Mouse (Mus musculus): ENCODE measurements around the gene Bhlhe40. TPM values are rescaled to one million over a fixed set of nuclear protein-coding genes. Genes with fewer than 3 reads are reported as not detected.

The Bhlhe40 gene
- polyA plus RNA-seq, 1 experiment from 2014 or later = 22.4 TPM

DNA sequence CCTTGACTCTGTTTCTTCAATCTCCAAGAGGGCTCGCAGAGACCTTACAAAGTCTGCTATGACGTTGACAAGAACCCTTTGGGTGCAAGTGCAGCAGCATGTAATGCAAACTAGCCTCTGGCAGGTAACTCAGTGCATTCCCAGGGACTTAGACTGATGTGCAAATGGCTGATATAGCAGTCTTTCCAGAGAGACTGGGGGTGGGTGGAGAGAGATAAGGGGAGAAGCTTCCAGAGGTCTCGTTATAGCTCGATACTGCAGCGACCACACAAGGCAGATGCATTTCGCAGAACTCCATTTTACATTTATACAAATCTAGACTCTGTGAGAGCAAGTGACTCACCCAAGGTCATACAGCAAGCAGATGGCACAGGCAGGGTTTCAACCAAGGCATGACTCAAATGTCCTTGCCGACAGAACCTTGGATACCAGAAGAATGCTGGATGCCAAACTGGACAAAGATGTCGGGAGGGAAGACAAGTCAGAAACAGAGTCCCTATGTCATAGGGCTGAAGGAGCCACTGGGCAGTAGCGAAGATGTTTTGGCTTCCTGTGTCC lies 16.4 kb downstream of the Bhlhe40 start:
- H3K27me3 ChIP-seq (replicated peaks) = no peaks in the 10 kb centered on the region
- no peak overlapping the region for H3K9ac ChIP-seq
- H3K4me2 ChIP-seq = no peak overlapping the region
- 67% methylated on average over 9 of the region's 9 CpGs for WGBS
- no peaks in the 10 kb centered on the region for H3K9me3 ChIP-seq (replicated peaks)
- H3K36me3 ChIP-seq = no peaks in the 10 kb centered on the region
- ATAC-seq (ENCODE audit: insufficient number of reproducible peaks, low FRiP score) = no peak
- no peak overlapping the region for H3K4me3 ChIP-seq
- H3K4me1 ChIP-seq (replicated peaks) = no peaks in the 10 kb centered on the region
- no peak overlapping the region for H3K27ac ChIP-seq (ENCODE audit: poor library complexity, severe bottlenecking)

DNA sequence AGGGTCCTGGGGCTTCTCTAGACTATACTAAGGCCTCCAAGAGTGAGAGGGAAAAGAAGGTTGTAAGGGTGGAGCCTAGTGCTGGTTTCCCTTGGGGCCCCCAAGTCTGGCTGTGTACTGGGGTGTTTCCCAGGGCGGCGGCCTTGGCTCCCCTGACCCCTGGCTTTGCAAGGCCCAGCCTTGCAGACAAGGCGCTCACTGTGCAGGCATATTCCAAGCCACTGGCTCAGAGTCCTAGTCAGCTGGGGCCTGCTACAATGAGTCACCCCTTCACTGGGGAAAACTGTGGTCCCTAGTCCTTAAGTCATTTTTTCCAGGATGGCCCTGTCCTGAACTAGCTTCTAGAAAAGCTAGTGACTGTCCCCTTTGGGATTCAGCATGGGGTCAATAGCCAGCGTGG lies 17.3 kb downstream of the Bhlhe40 start:
- no peak for ATAC-seq (ENCODE audit: insufficient number of reproducible peaks, low FRiP score)
- H3K4me3 ChIP-seq = no peak overlapping the region
- H3K9ac ChIP-seq = no peak overlapping the region
- no peak overlapping the region for H3K27ac ChIP-seq (ENCODE audit: poor library complexity, severe bottlenecking)
- H3K27me3 ChIP-seq (replicated peaks) = no peaks in the 10 kb centered on the region
- WGBS = 82% methylated on average over 4 of the region's 4 CpGs
- no peaks in the 10 kb centered on the region for H3K4me1 ChIP-seq (replicated peaks)
- no peak overlapping the region for H3K4me2 ChIP-seq
- H3K9me3 ChIP-seq (replicated peaks) = no peaks in the 10 kb centered on the region
- no peaks in the 10 kb centered on the region for H3K36me3 ChIP-seq

DNA sequence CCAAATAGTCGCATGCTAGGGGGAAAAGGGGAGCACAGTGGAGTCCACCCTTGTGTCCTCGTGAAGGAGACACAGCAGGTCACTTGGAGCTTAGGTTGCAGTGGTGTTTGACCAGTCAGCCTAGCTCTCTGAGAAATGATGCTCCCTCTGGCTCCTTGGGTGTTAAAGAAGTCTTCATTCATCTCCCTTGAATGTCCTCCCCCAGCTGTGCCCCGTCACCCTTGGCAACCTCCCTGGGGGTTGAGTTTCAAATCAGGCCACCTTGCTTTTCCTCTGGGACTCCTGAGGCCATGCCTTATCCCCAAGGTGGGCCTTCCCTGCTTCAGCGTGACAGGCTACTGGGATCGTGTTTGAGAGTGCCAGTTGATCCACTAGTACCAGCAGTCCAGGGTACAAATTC lies 17.8 kb downstream of the Bhlhe40 start:
- 77% methylated on average over 5 of the region's 5 CpGs for WGBS
- Histone ChIP-seq H3K4me1 (replicated peaks) (no peaks in the 10 kb centered on the region), H3K9me3 (replicated peaks) (no peaks in the 10 kb centered on the region), H3K9ac (no peak overlapping the region), H3K4me2 (no peak overlapping the region), H3K36me3 (no peaks in the 10 kb centered on the region), H3K27me3 (replicated peaks) (no peaks in the 10 kb centered on the region), H3K27ac (ENCODE audit: poor library complexity, severe bottlenecking) (no peak overlapping the region), H3K4me3 (no peak overlapping the region)
- ATAC-seq (ENCODE audit: insufficient number of reproducible peaks, low FRiP score) = no peak

DNA sequence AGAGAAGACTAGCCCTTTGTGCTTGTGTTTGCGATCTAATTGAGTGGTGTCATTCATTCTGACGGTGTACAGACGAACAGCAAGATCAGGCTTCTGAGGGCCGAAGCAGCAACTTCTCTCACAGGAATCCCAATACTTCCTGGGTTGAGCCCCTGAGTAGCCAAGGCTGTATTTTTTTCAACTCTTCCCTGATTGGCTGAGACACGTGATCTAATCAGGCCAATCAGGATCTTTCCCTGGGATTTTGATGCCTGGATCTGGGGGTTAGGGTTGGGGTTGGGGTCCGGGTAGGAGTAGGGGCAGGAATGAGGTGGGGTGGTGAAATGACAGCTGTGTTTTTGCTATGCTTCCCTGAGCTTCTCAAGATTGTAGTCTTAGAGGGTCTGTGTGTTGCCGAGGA lies 20.1 kb downstream of the Bhlhe40 start:
- H3K9ac ChIP-seq = no peak overlapping the region
- H3K4me2 ChIP-seq = no peak overlapping the region
- no peaks in the 10 kb centered on the region for H3K36me3 ChIP-seq
- H3K4me1 ChIP-seq (replicated peaks) = no peaks in the 10 kb centered on the region
- H3K9me3 ChIP-seq (replicated peaks) = no peaks in the 10 kb centered on the region
- no peak for ATAC-seq (ENCODE audit: insufficient number of reproducible peaks, low FRiP score)
- H3K4me3 ChIP-seq = no peak overlapping the region
- H3K27me3 ChIP-seq (replicated peaks) = no peaks in the 10 kb centered on the region
- H3K27ac ChIP-seq (ENCODE audit: poor library complexity, severe bottlenecking) = no peak overlapping the region
- 69% methylated on average over 7 of the region's 7 CpGs for WGBS

DNA sequence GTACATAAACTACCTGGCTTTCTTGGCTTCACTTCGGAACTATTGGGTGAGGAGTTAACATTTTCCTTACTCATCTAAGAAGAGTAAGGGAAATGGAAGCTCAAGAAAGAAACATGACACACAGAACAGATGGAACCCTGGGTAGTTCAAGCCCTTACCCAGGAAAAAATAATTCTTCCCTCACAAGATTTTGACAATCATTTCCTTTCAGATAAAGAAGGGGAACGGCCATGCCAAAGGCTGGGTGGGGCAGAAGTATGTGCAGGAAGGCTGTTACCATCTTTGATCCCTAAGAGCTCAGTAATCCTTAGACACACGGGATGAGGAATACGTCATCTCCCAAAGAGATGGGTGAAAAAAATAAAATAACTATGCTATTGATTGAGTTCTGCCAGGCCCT lies 20.7 kb downstream of the Bhlhe40 start:
- ATAC-seq (ENCODE audit: insufficient number of reproducible peaks, low FRiP score) = no peak
- no peaks in the 10 kb centered on the region for H3K36me3 ChIP-seq
- no peaks in the 10 kb centered on the region for H3K4me1 ChIP-seq (replicated peaks)
- H3K9ac ChIP-seq = no peak overlapping the region
- 81% methylated on average over 4 of the region's 4 CpGs for WGBS
- H3K4me2 ChIP-seq = no peak overlapping the region
- H3K27ac ChIP-seq (ENCODE audit: poor library complexity, severe bottlenecking) = no peak overlapping the region
- no peaks in the 10 kb centered on the region for H3K9me3 ChIP-seq (replicated peaks)
- no peak overlapping the region for H3K4me3 ChIP-seq
- no peaks in the 10 kb centered on the region for H3K27me3 ChIP-seq (replicated peaks)

DNA sequence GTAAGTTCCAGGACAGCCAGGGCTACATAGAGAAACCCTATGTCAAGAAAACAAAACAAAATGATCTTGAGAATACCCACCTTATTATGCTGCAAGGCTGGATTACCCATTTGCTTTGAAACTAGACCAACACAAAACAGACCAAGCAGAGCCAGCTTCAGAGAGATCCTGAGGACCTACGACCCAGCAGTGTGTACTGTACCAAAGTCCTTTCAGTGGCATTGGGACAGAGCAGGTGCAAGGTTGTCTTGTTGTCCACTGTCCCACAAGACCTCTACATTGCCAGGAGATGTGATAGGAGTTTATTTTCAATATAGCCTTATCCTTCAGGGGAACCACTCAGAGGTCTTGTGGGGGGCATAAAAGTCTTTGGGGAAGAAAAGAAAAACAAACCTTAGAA lies 22.7 kb downstream of the Bhlhe40 start:
- 81% methylated on average over 1 of the region's 1 CpGs for WGBS
- Histone ChIP-seq H3K9ac (no peak overlapping the region), H3K36me3 (no peaks in the 10 kb centered on the region), H3K4me2 (no peak overlapping the region), H3K9me3 (replicated peaks) (no peaks in the 10 kb centered on the region), H3K27me3 (replicated peaks) (no peaks in the 10 kb centered on the region), H3K27ac (ENCODE audit: poor library complexity, severe bottlenecking) (no peak overlapping the region), H3K4me1 (replicated peaks) (peaks cover 2% of the 10 kb centered on the region), H3K4me3 (no peak overlapping the region)
- ATAC-seq (ENCODE audit: insufficient number of reproducible peaks, low FRiP score) = no peak

DNA sequence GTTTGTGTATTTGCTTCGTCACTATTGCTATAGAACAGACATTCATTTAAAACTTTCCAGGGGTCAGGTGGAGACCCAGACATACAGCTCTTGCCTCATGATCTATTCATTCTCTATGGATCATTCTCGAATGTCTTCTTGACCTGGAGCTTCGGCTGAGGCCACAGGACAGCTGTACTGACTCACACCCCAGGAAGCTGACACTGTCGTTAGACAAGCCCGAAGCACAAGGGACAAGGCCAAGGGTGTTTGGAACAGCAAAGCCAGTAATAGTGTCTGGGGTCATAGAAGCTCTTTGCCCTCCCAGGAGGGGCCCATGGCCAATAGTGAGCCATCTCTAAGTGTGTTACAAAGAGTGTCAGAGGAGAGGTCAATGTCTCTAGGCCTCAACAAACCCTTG lies 24.0 kb downstream of the Bhlhe40 start:
- no peak overlapping the region for H3K4me3 ChIP-seq
- peaks cover 6% of the 10 kb centered on the region for H3K4me1 ChIP-seq (replicated peaks)
- H3K27ac ChIP-seq (ENCODE audit: poor library complexity, severe bottlenecking) = no peak overlapping the region
- no peak overlapping the region for H3K4me2 ChIP-seq
- H3K27me3 ChIP-seq (replicated peaks) = no peaks in the 10 kb centered on the region
- no peak overlapping the region for H3K9ac ChIP-seq
- no peaks in the 10 kb centered on the region for H3K36me3 ChIP-seq
- H3K9me3 ChIP-seq (replicated peaks) = no peaks in the 10 kb centered on the region
- no peak for ATAC-seq (ENCODE audit: insufficient number of reproducible peaks, low FRiP score)
- 81% methylated on average over 5 of the region's 5 CpGs for WGBS

DNA sequence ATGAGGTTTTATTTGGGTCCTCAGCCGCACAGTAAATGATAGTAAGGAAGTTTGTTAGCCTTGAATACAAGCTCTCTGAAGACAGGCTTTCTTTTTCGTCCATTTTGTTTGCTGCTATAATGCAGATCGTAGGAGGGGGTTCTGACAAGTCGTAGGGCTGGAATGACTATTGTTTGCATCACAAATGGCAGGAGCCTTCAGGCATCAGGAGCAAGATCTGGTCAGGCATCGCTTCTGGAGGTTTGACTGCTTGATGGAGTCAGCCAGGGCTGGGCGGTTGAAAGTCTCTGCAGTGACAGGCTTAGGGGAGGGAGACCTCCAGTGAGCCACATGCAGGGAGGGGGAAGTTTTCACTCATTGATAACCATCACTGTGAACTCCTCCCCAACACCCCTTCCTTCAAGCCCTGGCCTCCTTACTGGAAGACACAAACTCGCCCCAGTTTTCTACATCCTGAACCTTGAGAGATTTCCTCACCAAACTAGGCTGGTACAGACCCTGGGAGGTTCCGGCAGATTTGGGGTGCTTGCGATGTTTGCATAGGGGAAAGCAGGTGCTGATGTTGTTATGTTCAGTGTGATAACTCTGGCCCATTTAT lies 25.4 kb downstream of the Bhlhe40 start:
- Histone ChIP-seq H3K27me3 (replicated peaks) (no peaks in the 10 kb centered on the region), H3K9me3 (replicated peaks) (no peaks in the 10 kb centered on the region), H3K4me3 (no peak overlapping the region), H3K27ac (ENCODE audit: poor library complexity, severe bottlenecking) (no peak overlapping the region), H3K4me2 (no peak overlapping the region), H3K9ac (no peak overlapping the region), H3K4me1 (replicated peaks) (peaks cover 6% of the 10 kb centered on the region), H3K36me3 (no peaks in the 10 kb centered on the region)
- 64% methylated on average over 9 of the region's 9 CpGs for WGBS
- ATAC-seq (ENCODE audit: insufficient number of reproducible peaks, low FRiP score) = no peak

DNA sequence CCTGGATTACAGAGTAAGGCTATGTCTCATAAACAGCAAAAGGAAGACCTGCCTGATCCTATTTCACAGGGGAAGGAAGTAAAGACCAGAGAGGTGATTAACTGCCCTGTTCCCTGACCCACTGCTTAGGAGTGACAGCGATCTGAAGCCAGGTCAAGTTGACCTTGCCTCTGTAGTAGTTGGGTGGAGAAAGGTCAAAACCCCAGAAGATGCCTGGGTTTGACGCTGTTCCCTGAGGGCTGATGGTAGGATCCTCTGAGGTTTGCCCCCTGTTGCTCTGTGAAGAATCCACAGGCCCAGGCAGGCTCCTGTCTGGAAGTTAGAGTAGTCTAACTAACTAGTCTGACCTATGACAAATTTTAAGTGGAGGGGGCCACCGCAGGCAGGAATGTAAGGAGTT lies 26.5 kb downstream of the Bhlhe40 start:
- H3K9me3 ChIP-seq (replicated peaks) = no peaks in the 10 kb centered on the region
- H3K27me3 ChIP-seq (replicated peaks) = no peaks in the 10 kb centered on the region
- H3K9ac ChIP-seq = no peak overlapping the region
- WGBS = 68% methylated on average over 3 of the region's 3 CpGs
- H3K27ac ChIP-seq (ENCODE audit: poor library complexity, severe bottlenecking) = no peak overlapping the region
- ATAC-seq (ENCODE audit: insufficient number of reproducible peaks, low FRiP score) = no peak
- no peaks in the 10 kb centered on the region for H3K36me3 ChIP-seq
- H3K4me2 ChIP-seq = no peak overlapping the region
- H3K4me3 ChIP-seq = no peak overlapping the region
- H3K4me1 ChIP-seq (replicated peaks) = peaks cover 6% of the 10 kb centered on the region

DNA sequence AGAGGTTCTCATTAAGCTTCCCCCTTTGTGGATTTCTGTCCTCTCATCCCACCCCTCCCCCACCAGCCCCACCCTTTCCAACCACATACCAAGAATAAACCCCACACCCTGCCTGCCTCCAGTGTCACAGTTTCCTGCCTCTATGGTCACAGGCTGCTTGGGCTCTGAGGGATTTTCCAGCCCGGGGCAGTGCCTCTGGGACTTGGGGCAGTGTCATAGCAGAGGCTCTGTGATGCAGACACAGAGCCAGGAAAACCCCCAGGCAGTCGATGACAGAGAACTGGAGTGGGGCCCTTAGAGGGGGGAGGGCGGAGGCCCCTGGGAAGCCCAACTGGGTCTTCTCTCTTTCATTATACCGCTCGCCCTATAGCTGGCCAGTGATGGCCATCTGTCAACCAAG lies 27.9 kb downstream of the Bhlhe40 start:
- no peak overlapping the region for H3K27ac ChIP-seq (ENCODE audit: poor library complexity, severe bottlenecking)

DNA sequence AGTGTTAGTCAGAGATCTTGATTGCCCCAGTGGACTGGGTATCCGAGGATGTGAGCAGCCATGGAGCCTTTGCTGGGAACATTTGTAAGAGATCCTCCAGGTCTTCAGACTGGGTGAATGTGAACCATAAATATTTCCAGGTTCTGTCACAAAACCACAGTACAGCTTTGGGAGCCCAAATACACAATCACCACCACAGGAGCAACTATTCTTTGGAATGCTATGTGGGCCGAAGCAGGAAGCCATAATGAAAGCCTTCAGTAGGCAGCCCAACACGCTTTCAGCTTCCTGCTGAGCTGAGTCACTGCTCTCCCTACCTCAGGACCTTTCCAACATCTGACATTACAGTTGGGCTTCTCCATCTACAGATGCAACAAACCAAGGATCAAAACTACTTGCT lies 32.6 kb downstream of the Bhlhe40 start:
- H3K9ac ChIP-seq = no peak overlapping the region
- H3K4me2 ChIP-seq = no peak overlapping the region
- no peaks in the 10 kb centered on the region for H3K9me3 ChIP-seq (replicated peaks)
- no peak overlapping the region for H3K4me3 ChIP-seq
- no peaks in the 10 kb centered on the region for H3K36me3 ChIP-seq
- H3K27me3 ChIP-seq (replicated peaks) = no peaks in the 10 kb centered on the region
- 65% methylated on average over 3 of the region's 3 CpGs for WGBS
- H3K27ac ChIP-seq (ENCODE audit: poor library complexity, severe bottlenecking) = no peak overlapping the region
- peaks cover 6% of the 10 kb centered on the region for H3K4me1 ChIP-seq (replicated peaks)
- ATAC-seq (ENCODE audit: insufficient number of reproducible peaks, low FRiP score) = no peak

More for the DNA sequence above, 27.9 kb downstream of the Bhlhe40 start:
- Histone ChIP-seq H3K9ac (no peak overlapping the region), H3K4me1 (replicated peaks) (peaks cover 6% of the 10 kb centered on the region), H3K27me3 (replicated peaks) (no peaks in the 10 kb centered on the region), H3K4me2 (no peak overlapping the region), H3K9me3 (replicated peaks) (no peaks in the 10 kb centered on the region), H3K4me3 (no peak overlapping the region), H3K36me3 (no peaks in the 10 kb centered on the region)
- peak; percentile 36; the same call in 1 of the 2 replicates for ATAC-seq (ENCODE audit: insufficient number of reproducible peaks, low FRiP score)
- WGBS = 41% methylated on average over 5 of the region's 5 CpGs

Data from heart, embryonic 12.5 days (tissue).